ENCODE assay signal across 28 mouse cellular contexts in genomic region chr10:19216240-19216639, GRCm38 (mm10).
"Had no signal": no experiment of that assay in that cellular context is flagged by ENCODE, and none has a peak within 500 bp of the region (broad histone marks: within the 10 kb centered on the region; RNA-seq: fewer than 3 reads in every experiment).

No protein-coding gene starts in this region.

- H3K9me3 ChIP-seq: limb, embryonic 10.5 days; limb, embryonic 12.5 days; limb, embryonic 13.5 days; limb, embryonic 15.5 days; liver, embryonic 13.5 days; liver, embryonic 15.5 days; lung, embryonic 15.5 days; megakaryocyte, embryonic 14.5 days; midbrain, embryonic 10.5 days; midbrain, embryonic 12.5 days; midbrain, embryonic 13.5 days; midbrain, embryonic 15.5 days; neural tube, embryonic 12.5 days; neural tube, embryonic 13.5 days had no signal

- H3K27ac ChIP-seq: limb, embryonic 10.5 days; limb, embryonic 12.5 days; limb, embryonic 13.5 days; limb, embryonic 15.5 days; liver, embryonic 13.5 days; liver, embryonic 14.5 days; liver, embryonic 15.5 days; lung, embryonic 15.5 days; macrophage; midbrain, embryonic 10.5 days; midbrain, embryonic 12.5 days; midbrain, embryonic 13.5 days; midbrain, embryonic 15.5 days; neural tube, embryonic 12.5 days; neural tube, embryonic 13.5 days had no signal

- H3K27me3 ChIP-seq: limb, embryonic 12.5 days; limb, embryonic 13.5 days; limb, embryonic 15.5 days; liver, embryonic 13.5 days; liver, embryonic 15.5 days; lung, embryonic 15.5 days; megakaryocyte, embryonic 14.5 days; midbrain, embryonic 12.5 days; midbrain, embryonic 13.5 days; midbrain, embryonic 15.5 days; neural tube, embryonic 12.5 days; neural tube, embryonic 13.5 days had no signal

- H3K36me3 ChIP-seq: limb, embryonic 10.5 days; limb, embryonic 12.5 days; limb, embryonic 13.5 days; limb, embryonic 15.5 days; liver, embryonic 13.5 days; liver, embryonic 15.5 days; lung, embryonic 15.5 days; midbrain, embryonic 10.5 days; midbrain, embryonic 12.5 days; midbrain, embryonic 13.5 days; midbrain, embryonic 15.5 days; neural tube, embryonic 12.5 days; neural tube, embryonic 13.5 days had no signal

- DNase-seq: liver; liver, embryonic 13.5 days; liver, postnatal 0 days; lung, adult 18-20 months; lung, adult 2 months; lung, embryonic 14.5 days; lung, postnatal 14 days; lung, postnatal 4 days; midbrain, embryonic 14.5 days had no signal

- H3K4me3 ChIP-seq: limb, embryonic 10.5 days; limb, embryonic 12.5 days; limb, embryonic 13.5 days; limb, embryonic 15.5 days; liver, embryonic 13.5 days; liver, embryonic 15.5 days; lung, embryonic 15.5 days; megakaryocyte, embryonic 14.5 days; midbrain, embryonic 10.5 days; midbrain, embryonic 12.5 days; midbrain, embryonic 13.5 days; midbrain, embryonic 15.5 days; myocyte; neural tube, embryonic 12.5 days; neural tube, embryonic 13.5 days had no signal

- H3K4me1 ChIP-seq: limb, embryonic 10.5 days; limb, embryonic 12.5 days; limb, embryonic 13.5 days; limb, embryonic 15.5 days; liver, embryonic 13.5 days; liver, embryonic 15.5 days; lung, embryonic 15.5 days; midbrain, embryonic 12.5 days; midbrain, embryonic 13.5 days; midbrain, embryonic 15.5 days; neural tube, embryonic 12.5 days; neural tube, embryonic 13.5 days had no signal

- H3K9ac ChIP-seq: limb, embryonic 12.5 days; limb, embryonic 13.5 days; limb, embryonic 15.5 days; liver, embryonic 13.5 days; liver, embryonic 14.5 days; liver, embryonic 15.5 days; liver, postnatal 0 days; lung, embryonic 14.5 days; lung, embryonic 15.5 days; midbrain, embryonic 12.5 days; midbrain, embryonic 13.5 days; midbrain, embryonic 15.5 days; neural tube, embryonic 12.5 days; neural tube, embryonic 13.5 days had no signal

- H3K4me2 ChIP-seq: limb, embryonic 12.5 days; limb, embryonic 13.5 days; limb, embryonic 15.5 days; liver, embryonic 11.5 days; liver, embryonic 13.5 days; liver, embryonic 15.5 days; lung, embryonic 14.5 days; lung, embryonic 15.5 days; midbrain, embryonic 11.5 days; midbrain, embryonic 12.5 days; midbrain, embryonic 13.5 days; midbrain, embryonic 15.5 days; neural tube, embryonic 12.5 days; neural tube, embryonic 13.5 days had no signal

- ATAC-seq: liver, postnatal 0 days; midbrain, embryonic 13.5 days; midbrain, embryonic 15.5 days; midbrain, embryonic 16.5 days had no signal
